Mouse (Mus musculus) olfactory bulb, adult 2 months (tissue): Measurements from ENCODE around the gene Stx5a. TPM values are rescaled to one million over a fixed set of nuclear protein-coding genes. Genes with fewer than 3 reads are reported as not detected.

ENCODE experiments used
- H3K27ac ChIP-seq: fragments of 200-500 bp; 2 replicates; pipeline ENCODE4 v1.5.1; 2012; ENCODE audit warnings: low read depth, low read length; ENCODE audit not compliant: insufficient read depth
- H3K4me1 ChIP-seq: fragments of 200-500 bp; 2 replicates; pipeline ENCODE4 v1.6.1; 2012; ENCODE audit warnings: low read length; ENCODE audit not compliant: control insufficient read depth, insufficient read depth
- H3K4me3 ChIP-seq: fragments of 200-500 bp; 2 replicates; pipeline ENCODE4 v1.5.1; 2012; ENCODE audit warnings: mild to moderate bottlenecking, low read depth, low read length, moderate library complexity; ENCODE audit not compliant: insufficient read depth
- CTCF ChIP-seq: fragments of 200-500 bp; IDR thresholded peaks from 2 replicates; pipeline ENCODE4 v1.5.1; 2012; ENCODE audit warnings: low read depth, mild to moderate bottlenecking, low read length, moderate library complexity; ENCODE audit not compliant: insufficient read depth
- POLR2A ChIP-seq: fragments of 200-500 bp; IDR thresholded peaks from 2 replicates; pipeline ENCODE4 v1.6.1; 2012; ENCODE audit warnings: mild to moderate bottlenecking, low read depth, low read length, moderate library complexity; ENCODE audit not compliant: insufficient read depth
- WGBS: fragments of 180-500 bp; shearing (Covaris S2); methylation state at CpG from one replicate; pipeline ENCODE4 v1.1.7; 2018; 5-methylcytosine and 5-hydroxymethylcytosine counted together
- polyA plus RNA-seq: library from polyadenylated mRNA; stranded (reverse); fragments of >200 nt; gene quantifications from 2 replicates; pipeline ENCODE4 v1.2.4, GENCODE M21; 2012; ENCODE audit warnings: low replicate concordance; ENCODE audit not compliant: missing spikeins, insufficient read depth, insufficient read length

Gene Stx5a
- polyA plus RNA-seq: 609 TPM in 1 of 2 replicates, not detected in the other

- H3K27ac ChIP-seq: peak within 1 kb of the TSS; percentile 99
- TF ChIP-seq CTCF: no peak
- TF ChIP-seq POLR2A: peak; percentile 39
- peaks cover 13% of the 10 kb centered on the region for H3K4me1 ChIP-seq
- under 1% methylated on average over 36 of the region's 36 CpGs for WGBS
- H3K4me3 ChIP-seq: peak within 1 kb of the TSS; percentile 91
Measured at GRCm38 (mm10) chr19:8741243-8741869, at the start of gene Stx5a. Stx5a (plus strand) TSS chr19:8741413.

- Histone ChIP-seq H3K4me1 (peaks cover 12% of the 10 kb centered on the region), H3K4me3 (no peak overlapping the region), H3K27ac (peak overlapping the region; percentile 41; the same call in 1 of the 2 replicates)
- WGBS: 21% methylated on average over 9 of the region's 9 CpGs
- TF ChIP-seq POLR2A (no peak), CTCF (no peak)
Measured at GRCm38 (mm10) chr19:8691871-8692539, 49.2 kb upstream of the Stx5a start.

GRCm38 (mm10) chr19:8692740-8693139 lies 48.5 kb upstream of the Stx5a start:
- Histone ChIP-seq H3K4me3 (no peak overlapping the region), H3K4me1 (peaks cover 12% of the 10 kb centered on the region), H3K27ac (no peak overlapping the region)
- 89% methylated on average over 5 of the region's 5 CpGs for WGBS
- TF ChIP-seq POLR2A (no peak), CTCF (no peak)

GRCm38 (mm10) chr19:8695330-8695729 lies 45.9 kb upstream of the Stx5a start:
- Histone ChIP-seq H3K4me1 (peaks cover 12% of the 10 kb centered on the region), H3K4me3 (no peak overlapping the region), H3K27ac (no peak overlapping the region)
- TF ChIP-seq CTCF: no peak
- TF ChIP-seq POLR2A: no peak
- WGBS: 57% methylated on average over 6 of the region's 6 CpGs

- no peak for TF ChIP-seq POLR2A
- TF ChIP-seq CTCF: no peak
- Histone ChIP-seq H3K4me3 (no peak overlapping the region), H3K27ac (no peak overlapping the region), H3K4me1 (no peaks in the 10 kb centered on the region)
- 84% methylated on average over 9 of the region's 9 CpGs for WGBS
Measured at GRCm38 (mm10) chr19:8699652-8700051, 41.6 kb upstream of the Stx5a start.

- 40% methylated on average over 3 of the region's 3 CpGs for WGBS
- Histone ChIP-seq H3K4me1 (no peaks in the 10 kb centered on the region), H3K4me3 (no peak overlapping the region), H3K27ac (no peak overlapping the region)
- no peak for TF ChIP-seq POLR2A
Measured at GRCm38 (mm10) chr19:8702458-8702857, 38.8 kb upstream of the Stx5a start.

GRCm38 (mm10) chr19:8703571-8703970 lies 37.6 kb upstream of the Stx5a start:
- 56% methylated on average over 4 of the region's 4 CpGs for WGBS

GRCm38 (mm10) chr19:8705026-8705708 lies 36.0 kb upstream of the Stx5a start:
- Histone ChIP-seq H3K4me1 (no peaks in the 10 kb centered on the region), H3K27ac (no peak overlapping the region), H3K4me3 (no peak overlapping the region)
- 82% methylated on average over 6 of the region's 6 CpGs for WGBS
- no peak for TF ChIP-seq CTCF

More at GRCm38 (mm10) chr19:8703571-8703970, 37.6 kb upstream of the Stx5a start:
- Histone ChIP-seq H3K4me3 (no peak overlapping the region), H3K4me1 (no peaks in the 10 kb centered on the region), H3K27ac (no peak overlapping the region)
- TF ChIP-seq CTCF (no peak), POLR2A (no peak)

GRCm38 (mm10) chr19:8706132-8706667 lies 35.0 kb upstream of the Stx5a start:
- Histone ChIP-seq H3K4me1 (no peaks in the 10 kb centered on the region), H3K27ac (no peak overlapping the region), H3K4me3 (no peak overlapping the region)
- no peak for TF ChIP-seq CTCF
- TF ChIP-seq POLR2A: no peak
- WGBS: 68% methylated on average over 7 of the region's 7 CpGs
